Mouse (Mus musculus) brain, embryonic 14.5 days (tissue): Measurements from ENCODE around the gene Gm20481. TPM values are rescaled to one million over a fixed set of nuclear protein-coding genes. Genes with fewer than 3 reads are reported as not detected.
"Not testable (repeated sequence)": the region's sequence is repeated elsewhere in the genome, so short reads cannot be mapped to it uniquely, and the experiment has no call there.

Experiments used
- DNase-seq: peaks from one replicate; pipeline ENCODE4 v3.0.0-alpha.2; 2011; ENCODE audit warnings: low read depth
- CTCF ChIP-seq: fragments of 200-500 bp; IDR thresholded peaks from 2 replicates; pipeline ENCODE4 v1.5.1; 2012; ENCODE audit warnings: inconsistent platforms, mild to moderate bottlenecking, moderate library complexity, borderline replicate concordance; ENCODE audit not compliant: insufficient read depth, insufficient read length; ENCODE audit errors: extremely low read depth
- POLR2A ChIP-seq: fragments of 200-500 bp; IDR thresholded peaks from 2 replicates; pipeline ENCODE4 v1.6.1; 2012; ENCODE audit warnings: mild to moderate bottlenecking, inconsistent platforms, borderline replicate concordance; ENCODE audit not compliant: poor library complexity, insufficient read depth, insufficient read length, severe bottlenecking; ENCODE audit errors: extremely low read depth
- polyA plus RNA-seq: library from polyadenylated mRNA; depleted of rRNA; stranded (reverse); fragments of >200 nt; gene quantifications from 2 replicates; pipeline ENCODE4 v1.2.3, GENCODE M21; 2012; rRNA removed

Gene Gm20481
- not detected in 2 replicates for polyA plus RNA-seq

DNA sequence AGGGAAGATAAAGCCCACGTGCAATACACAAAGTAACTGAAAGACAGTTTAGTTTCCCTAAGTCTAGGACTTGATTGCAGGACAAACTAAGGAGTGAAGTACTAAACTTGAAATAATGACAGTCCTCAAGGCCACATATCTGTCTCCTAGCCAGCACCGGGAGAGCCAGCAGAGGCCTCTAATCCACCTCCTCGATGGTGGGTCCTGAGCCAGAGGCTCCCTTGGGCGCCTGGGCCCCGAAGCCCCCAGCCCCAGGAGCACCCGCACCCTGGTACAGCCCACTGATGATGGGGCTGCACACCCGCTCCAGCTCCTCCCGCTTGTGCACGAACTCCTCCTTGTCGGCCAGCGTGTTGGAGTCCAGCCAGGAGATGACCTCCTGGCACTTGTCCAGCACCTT is at the start of gene Gm20481:
Gm20481 (plus strand) TSS at position 91 of the 400 bp plus-strand sequence.
- not testable (repeated sequence) for DNase-seq

- no peak for DNase-seq
- peak; percentile 31; the same call in 1 of the 2 replicates for TF ChIP-seq CTCF
- TF ChIP-seq POLR2A = no peak
Observed at GRCm38 (mm10) chr17:34922939-34923338, 46.8 kb upstream of the Gm20481 start.

DNA sequence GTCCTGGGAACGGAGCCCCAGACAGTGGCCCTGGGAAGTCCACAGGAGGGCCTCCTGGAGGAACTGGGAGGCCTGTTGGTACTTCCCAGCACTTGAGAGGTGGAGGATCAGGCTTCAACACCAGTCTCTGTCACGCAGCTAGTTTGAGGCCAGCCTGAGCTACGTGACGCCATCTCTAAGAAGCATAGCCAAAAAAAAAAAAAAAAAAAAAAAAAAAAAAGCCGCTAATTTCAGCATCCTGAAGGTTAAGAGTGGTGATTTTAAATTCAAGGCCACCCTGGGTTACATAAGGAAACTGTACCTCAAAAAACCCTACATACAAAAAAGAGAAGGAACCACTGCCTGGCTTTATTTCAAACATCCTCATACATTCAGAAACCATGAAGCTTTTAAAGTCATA is 45.5 kb upstream of the Gm20481 start:
- no peak for TF ChIP-seq POLR2A
- no peak for TF ChIP-seq CTCF

GRCm38 (mm10) chr17:34927306-34928019 is 42.2 kb upstream of the Gm20481 start:
- no peak for TF ChIP-seq POLR2A
- no peak for TF ChIP-seq CTCF
- no peak for DNase-seq

More for the DNA sequence above, 45.5 kb upstream of the Gm20481 start:
- DNase-seq = no peak

DNA sequence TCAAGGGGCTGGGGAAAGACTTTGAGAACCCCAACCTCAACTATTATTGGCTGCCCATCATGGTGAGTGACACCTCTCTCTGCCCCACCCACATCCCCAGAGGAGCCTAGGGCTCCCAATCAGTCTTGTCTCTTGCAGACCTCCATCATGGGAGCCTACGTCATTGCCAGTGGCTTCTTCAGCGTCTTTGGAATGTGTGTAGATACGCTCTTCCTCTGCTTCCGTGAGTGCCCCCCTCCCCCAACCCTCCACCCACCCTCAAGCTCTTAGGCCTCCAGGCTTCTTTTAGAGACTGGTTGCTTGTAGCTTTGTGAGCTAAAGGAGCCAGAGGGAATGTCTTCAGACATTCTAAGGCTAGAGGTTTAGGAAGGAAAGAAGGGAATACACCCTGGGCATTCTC is 40.9 kb upstream of the Gm20481 start:
- TF ChIP-seq POLR2A (no peak), CTCF (no peak)
- DNase-seq = no peak

GRCm38 (mm10) chr17:34931061-34931734 is 38.5 kb upstream of the Gm20481 start, which contains the start of gene Neu1:
Gene Neu1, plus strand, starts transcription at chr17:34931253.
- DNase-seq = peak; percentile 99
- TF ChIP-seq CTCF = peak; percentile 70
- TF ChIP-seq POLR2A = peak; percentile 27; the same call in 1 of the 2 replicates

DNA sequence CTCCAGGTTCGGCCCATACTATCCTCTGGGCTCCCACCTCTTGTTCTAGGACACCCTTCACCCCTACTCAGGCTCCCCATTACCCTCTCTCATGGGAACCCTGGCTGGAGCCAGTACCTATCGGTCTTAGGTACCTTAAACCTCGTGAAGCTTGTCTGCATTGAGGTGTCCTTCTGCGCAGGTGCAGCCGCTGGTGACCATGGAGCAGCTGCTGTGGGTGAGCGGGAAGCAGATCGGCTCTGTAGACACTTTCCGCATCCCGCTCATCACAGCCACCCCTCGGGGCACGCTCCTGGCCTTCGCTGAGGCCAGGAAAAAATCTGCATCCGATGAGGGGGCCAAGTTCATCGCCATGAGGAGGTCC is 38.0 kb upstream of the Gm20481 start:
- DNase-seq = peak; percentile 48
- TF ChIP-seq CTCF (no peak), POLR2A (no peak)

DNA sequence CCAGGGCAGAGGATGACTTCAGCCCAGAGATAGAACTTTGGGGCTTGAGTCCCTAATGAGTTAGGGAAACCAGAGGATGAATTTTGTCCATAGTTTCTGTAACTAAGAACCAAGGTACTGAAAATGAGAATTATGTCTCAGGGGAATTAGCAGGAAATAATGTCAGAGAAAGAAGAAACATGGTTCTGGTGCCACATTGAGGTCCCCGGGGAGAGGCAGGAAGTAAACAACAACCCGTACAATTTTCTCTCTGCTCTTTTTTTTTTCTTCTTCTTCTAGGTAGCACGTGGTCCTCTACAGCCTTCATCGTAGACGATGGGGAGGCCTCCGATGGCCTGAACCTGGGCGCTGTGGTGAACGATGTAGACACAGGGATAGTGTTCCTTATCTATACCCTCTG is 37.4 kb upstream of the Gm20481 start:
- DNase-seq = no peak
- TF ChIP-seq POLR2A (no peak), CTCF (no peak)

GRCm38 (mm10) chr17:34934031-34934430 is 35.7 kb upstream of the Gm20481 start:
- TF ChIP-seq POLR2A (no peak), CTCF (no peak)
- DNase-seq = no peak

GRCm38 (mm10) chr17:34934830-34935229 is 34.9 kb upstream of the Gm20481 start:
- DNase-seq = no peak
- TF ChIP-seq CTCF (no peak), POLR2A (no peak)

DNA sequence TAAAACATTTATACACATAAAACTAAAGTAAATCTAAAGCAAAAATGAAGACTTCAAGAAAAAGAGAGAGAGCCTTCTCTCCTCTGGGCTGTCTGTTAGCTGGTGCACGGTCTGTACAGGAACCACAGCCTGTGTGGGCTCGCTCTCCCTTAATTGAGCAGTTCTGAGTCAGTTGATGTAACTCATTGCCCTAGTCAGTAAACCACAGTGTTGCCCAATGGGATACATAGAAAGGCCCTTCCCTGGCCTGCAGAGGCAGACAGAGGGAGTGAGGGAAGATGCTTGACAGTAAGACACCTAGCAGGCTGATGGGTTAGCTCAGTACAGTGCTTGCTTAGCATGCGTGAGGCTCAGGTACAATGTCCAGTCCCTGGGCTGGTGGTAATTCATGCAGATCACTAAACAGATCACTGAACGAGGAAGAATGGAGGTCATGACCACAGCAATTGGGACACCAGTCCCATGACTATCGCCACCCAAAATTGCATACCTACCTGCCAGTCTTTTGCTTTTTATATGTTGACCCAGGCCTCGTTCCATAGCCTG is 31.7 kb upstream of the Gm20481 start:
- TF ChIP-seq POLR2A (no peak), CTCF (no peak)
- no peak for DNase-seq
